Mouse (Mus musculus) embryonic facial prominence, embryonic 12.5 days (tissue): ENCODE measurements at regions not wholly inside any gene's neighbourhood (a gene's known extent, or its start where the extent isn't known, plus 50 kb on each side); places are given as distances from the start of the nearest gene placed in this dataset.

Experiments
- ATAC-seq: fragments of 200-750 bp; cut with Nextera tagmentation; 2 replicates; pipeline ENCODE4 v1.8.0; 2017; ENCODE audit not compliant: insufficient number of reproducible peaks, insufficient read depth, low FRiP score, low TSS enrichment
- H3K27ac ChIP-seq: fragments of 300-500 bp; sonication (generic); 2 replicates; pipeline ENCODE4 v1.5.1; 2016; ENCODE audit warnings: mild to moderate bottlenecking
- H3K27me3 ChIP-seq: fragments of 300-500 bp; sonication (generic); 2 replicates; pipeline ENCODE4 v1.6.1; 2016; ENCODE audit warnings: mild to moderate bottlenecking, moderate library complexity
- H3K36me3 ChIP-seq: fragments of 300-500 bp; sonication (generic); 2 replicates; pipeline ENCODE4 v1.6.1; 2016; ENCODE audit warnings: mild to moderate bottlenecking
- H3K4me1 ChIP-seq: fragments of 300-500 bp; sonication (generic); 2 replicates; pipeline ENCODE4 v1.6.1; 2016
- H3K4me2 ChIP-seq: fragments of 300-500 bp; sonication (generic); replicated peaks from 2 replicates; pipeline ENCODE4 v1.6.1; 2016; ENCODE audit warnings: mild to moderate bottlenecking, moderate library complexity
- H3K4me3 ChIP-seq: fragments of 300-500 bp; sonication (generic); 2 replicates; pipeline ENCODE4 v1.5.1; 2016; ENCODE audit warnings: mild to moderate bottlenecking
- H3K9ac ChIP-seq: fragments of 300-500 bp; sonication (generic); 2 replicates; pipeline ENCODE4 v1.6.1; 2016; ENCODE audit warnings: mild to moderate bottlenecking, moderate library complexity
- H3K9me3 ChIP-seq: fragments of 300-500 bp; sonication (generic); 2 replicates; pipeline ENCODE4 v1.6.1; 2016; ENCODE audit warnings: mild to moderate bottlenecking, moderate library complexity
- WGBS: fragments of 180-500 bp; shearing (Covaris S2); methylation state at CpG from one replicate; pipeline ENCODE4 v1.1.7; 2016; 5-methylcytosine and 5-hydroxymethylcytosine counted together

DNA sequence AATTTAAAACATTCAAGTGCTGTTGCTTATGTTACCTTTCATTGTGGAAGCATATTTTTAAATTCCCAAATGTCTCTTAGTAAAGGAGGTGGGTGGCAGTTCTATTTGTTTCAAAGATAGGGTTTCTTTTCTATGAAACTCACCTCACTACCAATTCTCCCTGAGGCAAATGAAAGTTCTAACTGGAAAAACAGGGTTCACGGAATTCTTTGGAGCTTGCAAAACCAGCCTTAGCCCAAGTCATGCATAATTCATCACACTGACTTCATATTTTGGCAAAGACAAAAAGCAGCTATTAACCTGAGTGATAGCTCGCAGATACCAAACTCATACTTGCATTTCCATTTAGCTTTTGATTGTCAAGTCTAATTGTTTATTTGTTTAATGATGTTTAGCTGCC, 73.8 kb downstream of the Dio2 start:
- Histone ChIP-seq H3K9ac (no peak overlapping the region), H3K9me3 (no peaks in the 10 kb centered on the region), H3K27ac (no peak overlapping the region), H3K4me1 (no peaks in the 10 kb centered on the region), H3K4me2 (no peak overlapping the region), H3K27me3 (no peaks in the 10 kb centered on the region), H3K4me3 (no peak overlapping the region), H3K36me3 (no peaks in the 10 kb centered on the region)
- no peak for ATAC-seq
- WGBS, result 42% methylated on average over 2 of the region's 2 CpGs

DNA sequence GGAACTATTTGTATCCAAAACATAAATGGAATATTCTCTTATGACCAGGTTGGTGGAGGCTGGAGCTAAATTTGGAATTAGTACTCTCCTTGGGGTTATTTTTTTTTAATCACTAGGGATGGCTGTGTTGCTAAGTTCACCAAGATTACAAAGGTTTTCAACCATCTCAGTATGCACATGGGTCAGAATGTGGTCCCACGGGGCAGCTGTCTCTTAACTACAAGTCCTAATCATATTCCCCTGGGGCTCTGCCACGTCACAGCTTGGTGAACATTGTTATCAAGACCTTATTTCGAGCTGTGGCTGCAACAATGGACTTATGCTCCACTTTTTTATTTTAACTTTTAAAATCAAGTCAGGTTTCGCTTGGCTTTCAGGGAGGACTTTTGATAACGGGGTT, 92.8 kb downstream of the Dio2 start:
- no peak overlapping the region for H3K4me2 ChIP-seq
- H3K4me3 ChIP-seq, result no peak overlapping the region
- H3K9me3 ChIP-seq, result no peaks in the 10 kb centered on the region
- no peak overlapping the region for H3K27ac ChIP-seq
- H3K4me1 ChIP-seq, result no peaks in the 10 kb centered on the region
- H3K27me3 ChIP-seq, result no peaks in the 10 kb centered on the region
- WGBS, result 65% methylated on average over 5 of the region's 5 CpGs
- no peaks in the 10 kb centered on the region for H3K36me3 ChIP-seq
- no peak overlapping the region for H3K9ac ChIP-seq
- no peak for ATAC-seq

DNA sequence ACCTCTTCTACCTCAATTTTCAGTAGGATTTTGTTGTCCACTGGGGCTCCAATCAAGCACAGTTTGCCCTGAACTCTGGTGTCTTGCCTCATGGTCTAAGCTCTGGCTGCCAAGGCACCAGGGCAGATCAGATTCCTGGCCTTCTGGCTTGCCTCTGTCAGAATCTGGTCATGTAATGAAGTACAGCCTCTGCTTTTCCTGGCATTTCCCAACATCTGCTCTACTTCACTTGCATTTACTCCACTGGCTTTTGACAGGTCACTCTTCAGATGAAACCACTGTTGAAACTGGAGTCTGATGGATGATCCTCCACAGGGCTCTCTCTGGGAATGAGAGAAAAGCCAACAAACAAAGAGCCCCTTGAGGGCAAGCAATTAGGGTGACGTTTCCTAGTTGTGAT, 94.3 kb downstream of the Dio2 start:
- peak; percentile 15; the same call in 1 of the 2 replicates for ATAC-seq
- 6% methylated on average over 1 of the region's 1 CpGs for WGBS
- H3K4me2 ChIP-seq, result no peak overlapping the region
- no peaks in the 10 kb centered on the region for H3K27me3 ChIP-seq
- H3K4me1 ChIP-seq, result no peaks in the 10 kb centered on the region
- H3K4me3 ChIP-seq, result no peak overlapping the region
- no peaks in the 10 kb centered on the region for H3K9me3 ChIP-seq
- H3K27ac ChIP-seq, result no peak overlapping the region
- H3K9ac ChIP-seq, result no peak overlapping the region
- no peaks in the 10 kb centered on the region for H3K36me3 ChIP-seq

DNA sequence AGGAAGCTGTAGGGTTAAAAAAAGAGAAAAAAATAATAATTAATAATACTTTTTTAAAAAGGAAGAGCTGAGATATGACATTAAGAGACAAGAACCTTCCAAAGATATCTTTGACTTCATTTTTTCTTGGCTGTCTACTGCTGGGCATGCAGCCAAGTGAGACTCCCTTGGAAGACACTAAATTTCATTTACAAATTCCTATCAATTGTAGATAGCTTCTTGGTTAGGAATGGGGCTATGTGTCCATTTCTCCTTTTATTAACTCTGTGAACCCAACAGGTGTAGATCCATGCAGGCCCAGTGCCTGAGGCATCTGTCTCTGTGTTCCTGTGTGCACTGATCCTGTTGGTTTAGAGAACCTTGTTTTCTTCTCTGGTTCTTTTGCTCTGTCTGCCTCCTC, 113.4 kb downstream of the Dio2 start:
- H3K27me3 ChIP-seq, result no peaks in the 10 kb centered on the region
- H3K4me1 ChIP-seq, result no peaks in the 10 kb centered on the region
- H3K36me3 ChIP-seq, result no peaks in the 10 kb centered on the region
- H3K9me3 ChIP-seq, result no peaks in the 10 kb centered on the region
- no peak overlapping the region for H3K4me3 ChIP-seq
- H3K9ac ChIP-seq, result no peak overlapping the region
- no peak overlapping the region for H3K27ac ChIP-seq
- no peak for ATAC-seq
- H3K4me2 ChIP-seq, result no peak overlapping the region

DNA sequence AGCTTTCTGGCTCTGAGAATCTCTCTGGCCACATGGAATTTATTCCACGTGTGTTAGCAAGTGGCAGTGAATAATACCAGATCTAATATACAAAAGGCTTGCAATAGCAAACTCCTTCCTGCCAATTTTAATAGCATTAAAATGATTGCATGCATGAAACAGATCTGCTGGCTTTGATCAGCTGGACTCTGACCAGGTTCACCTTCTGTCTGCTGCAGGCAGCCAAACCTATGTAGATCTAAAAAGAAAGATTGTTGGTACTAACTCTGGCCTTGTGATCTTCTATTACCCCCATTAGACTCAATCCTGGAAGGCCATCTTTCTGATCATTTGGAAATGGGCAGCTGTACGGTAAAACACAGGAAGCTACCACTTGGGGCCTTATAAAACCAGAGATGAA, 114.8 kb downstream of the Dio2 start:
- no peak overlapping the region for H3K9ac ChIP-seq
- no peaks in the 10 kb centered on the region for H3K9me3 ChIP-seq
- 41% methylated on average over 2 of the region's 2 CpGs for WGBS
- no peaks in the 10 kb centered on the region for H3K27me3 ChIP-seq
- no peaks in the 10 kb centered on the region for H3K36me3 ChIP-seq
- no peak overlapping the region for H3K4me3 ChIP-seq
- ATAC-seq, result no peak
- H3K27ac ChIP-seq, result no peak overlapping the region
- H3K4me2 ChIP-seq, result no peak overlapping the region
- no peaks in the 10 kb centered on the region for H3K4me1 ChIP-seq

DNA sequence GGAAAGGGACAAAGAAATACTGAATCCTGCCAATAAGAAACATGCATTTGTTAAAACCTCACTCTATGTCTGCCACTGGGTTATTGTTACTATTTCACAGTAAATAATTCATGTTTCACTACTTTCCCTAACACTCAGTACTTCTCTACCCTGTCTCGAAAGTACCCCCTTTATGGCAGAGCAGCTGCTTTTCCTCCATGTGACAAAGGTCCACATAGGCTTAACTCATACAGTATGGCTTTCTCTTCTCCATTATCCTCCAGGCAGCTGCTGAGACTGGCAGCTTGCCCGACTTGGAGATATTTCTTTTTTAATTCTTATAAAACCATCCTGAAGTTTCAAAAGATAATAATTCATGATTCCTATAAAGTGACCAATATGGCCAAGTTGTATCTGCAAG, 129.4 kb downstream of the Dio2 start:
- Histone ChIP-seq H3K9me3 (no peaks in the 10 kb centered on the region), H3K4me1 (no peaks in the 10 kb centered on the region), H3K4me3 (no peak overlapping the region), H3K27ac (no peak overlapping the region), H3K27me3 (no peaks in the 10 kb centered on the region), H3K4me2 (no peak overlapping the region), H3K36me3 (no peaks in the 10 kb centered on the region), H3K9ac (no peak overlapping the region)
- 85% methylated on average over 2 of the region's 2 CpGs for WGBS
- no peak for ATAC-seq

DNA sequence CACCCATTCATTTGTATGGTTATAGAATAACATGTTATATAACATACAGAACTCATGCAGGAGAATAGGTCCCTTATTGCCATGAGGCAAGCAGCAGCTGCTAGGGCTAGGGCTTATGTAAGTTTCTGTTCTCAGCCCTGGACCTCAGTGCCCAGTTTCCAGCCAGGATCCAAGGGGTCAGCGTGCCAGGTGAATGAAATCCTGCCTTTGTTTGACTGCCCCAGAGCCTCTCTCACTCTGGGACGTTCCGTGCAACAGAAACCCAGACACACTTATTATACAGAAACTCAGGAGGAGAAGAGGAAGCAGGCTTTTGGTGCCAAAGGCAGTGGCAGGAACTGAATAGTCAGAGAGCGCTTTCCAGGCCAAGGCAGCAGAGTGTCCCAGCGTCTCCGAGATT, 130.3 kb downstream of the Dio2 start:
- ATAC-seq, result no peak
- Histone ChIP-seq H3K4me3 (no peak overlapping the region), H3K4me1 (no peaks in the 10 kb centered on the region), H3K9me3 (no peaks in the 10 kb centered on the region), H3K27me3 (no peaks in the 10 kb centered on the region), H3K9ac (no peak overlapping the region), H3K4me2 (no peak overlapping the region), H3K27ac (no peak overlapping the region), H3K36me3 (no peaks in the 10 kb centered on the region)
- 74% methylated on average over 6 of the region's 6 CpGs for WGBS

DNA sequence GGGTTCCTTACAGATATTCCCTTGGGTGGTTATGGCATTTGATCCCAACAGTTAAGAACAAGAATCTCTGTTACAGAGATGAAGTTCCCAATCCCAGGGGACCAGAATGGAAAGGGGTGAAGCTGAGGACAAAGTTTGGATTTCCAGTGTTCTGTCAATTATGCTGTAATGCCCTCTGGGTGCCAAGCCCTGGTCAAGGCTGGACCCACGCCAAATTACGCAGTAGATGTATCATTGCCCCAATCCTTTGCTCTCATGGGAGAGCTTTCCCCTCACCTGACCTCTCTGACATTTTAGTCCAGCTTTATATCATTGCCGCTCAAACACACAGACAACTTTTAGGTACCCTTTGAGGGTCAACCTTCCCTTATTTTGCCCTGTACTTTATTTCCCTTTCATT, 158.2 kb downstream of the Dio2 start:
- no peak overlapping the region for H3K4me2 ChIP-seq
- WGBS, result 71% methylated on average over 3 of the region's 3 CpGs
- H3K9me3 ChIP-seq, result no peaks in the 10 kb centered on the region
- H3K36me3 ChIP-seq, result no peaks in the 10 kb centered on the region
- ATAC-seq, result no peak
- no peak overlapping the region for H3K4me3 ChIP-seq
- H3K9ac ChIP-seq, result no peak overlapping the region
- no peak overlapping the region for H3K27ac ChIP-seq
- H3K4me1 ChIP-seq, result no peaks in the 10 kb centered on the region
- no peaks in the 10 kb centered on the region for H3K27me3 ChIP-seq

DNA sequence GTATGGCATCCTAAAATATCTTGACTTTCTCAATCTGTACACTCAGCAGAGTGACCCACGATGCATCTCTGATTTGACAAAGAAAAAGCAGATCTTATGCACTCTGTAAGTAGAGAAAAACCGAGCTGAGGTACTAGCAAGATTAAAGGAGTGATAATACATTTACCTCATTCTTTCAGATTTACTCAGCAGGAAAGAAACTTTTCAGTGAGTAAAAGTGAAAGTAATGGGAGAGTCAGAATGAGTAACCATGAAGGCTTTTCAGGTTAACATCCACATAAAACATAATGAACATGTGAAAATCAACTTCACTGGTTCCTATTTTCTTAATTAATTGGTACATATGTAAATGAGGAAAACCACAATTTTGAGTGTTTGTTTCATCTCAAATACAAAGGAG, 162.1 kb downstream of the Dio2 start:
- Histone ChIP-seq H3K4me1 (no peaks in the 10 kb centered on the region), H3K4me2 (no peak overlapping the region), H3K9me3 (no peaks in the 10 kb centered on the region), H3K36me3 (no peaks in the 10 kb centered on the region), H3K27me3 (no peaks in the 10 kb centered on the region), H3K9ac (no peak overlapping the region), H3K4me3 (no peak overlapping the region), H3K27ac (no peak overlapping the region)
- WGBS, result 64% methylated on average over 2 of the region's 2 CpGs
- ATAC-seq, result no peak

DNA sequence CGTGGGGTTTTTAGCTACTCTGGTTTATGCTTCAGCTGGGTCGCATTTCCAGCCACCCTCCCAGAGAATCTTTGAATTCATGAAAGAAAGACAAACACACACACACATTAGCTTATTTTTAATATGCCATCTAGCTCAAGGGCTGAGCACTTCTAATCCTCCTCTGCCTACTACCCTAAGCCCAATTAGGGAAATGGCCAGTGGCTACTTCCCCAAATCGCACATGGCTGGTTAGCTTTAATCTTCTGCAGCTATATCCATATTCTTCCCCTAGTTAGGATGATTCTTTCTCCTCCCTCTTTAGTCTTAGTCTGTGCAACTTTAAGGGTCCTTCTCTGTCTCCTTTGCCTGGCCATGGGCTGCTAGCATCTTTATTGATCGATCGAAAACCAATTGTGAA, 166.3 kb downstream of the Dio2 start:
- WGBS, result 80% methylated on average over 5 of the region's 5 CpGs
- no peaks in the 10 kb centered on the region for H3K36me3 ChIP-seq
- no peaks in the 10 kb centered on the region for H3K9me3 ChIP-seq
- no peak overlapping the region for H3K4me3 ChIP-seq
- H3K27me3 ChIP-seq, result no peaks in the 10 kb centered on the region
- no peak overlapping the region for H3K4me2 ChIP-seq
- ATAC-seq, result no peak
- H3K27ac ChIP-seq, result no peak overlapping the region
- H3K9ac ChIP-seq, result no peak overlapping the region
- no peaks in the 10 kb centered on the region for H3K4me1 ChIP-seq

DNA sequence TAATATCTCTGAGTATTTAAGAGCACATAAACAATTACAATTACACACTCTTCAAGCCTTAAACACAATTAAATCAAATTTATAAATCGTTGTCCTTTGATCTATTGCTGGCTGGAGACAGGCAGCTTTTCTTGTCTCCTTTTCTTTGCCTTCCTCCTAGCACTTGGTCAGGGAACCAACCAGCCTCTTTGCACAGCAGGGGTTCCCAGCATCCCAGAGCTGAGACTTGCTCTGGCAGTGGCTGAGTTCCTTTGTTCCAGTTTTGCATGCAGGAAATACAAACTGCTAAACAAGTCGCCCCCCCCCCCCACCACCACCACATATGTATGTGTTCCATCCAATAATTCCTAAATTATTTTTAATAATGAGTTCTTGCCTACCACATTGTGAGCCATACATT, 166.7 kb downstream of the Dio2 start:
- Histone ChIP-seq H3K27ac (no peak overlapping the region), H3K4me1 (no peaks in the 10 kb centered on the region), H3K4me3 (no peak overlapping the region), H3K27me3 (no peaks in the 10 kb centered on the region), H3K9me3 (no peaks in the 10 kb centered on the region), H3K36me3 (no peaks in the 10 kb centered on the region), H3K9ac (no peak overlapping the region), H3K4me2 (no peak overlapping the region)
- 17% methylated on average over 2 of the region's 2 CpGs for WGBS
- no peak for ATAC-seq

DNA sequence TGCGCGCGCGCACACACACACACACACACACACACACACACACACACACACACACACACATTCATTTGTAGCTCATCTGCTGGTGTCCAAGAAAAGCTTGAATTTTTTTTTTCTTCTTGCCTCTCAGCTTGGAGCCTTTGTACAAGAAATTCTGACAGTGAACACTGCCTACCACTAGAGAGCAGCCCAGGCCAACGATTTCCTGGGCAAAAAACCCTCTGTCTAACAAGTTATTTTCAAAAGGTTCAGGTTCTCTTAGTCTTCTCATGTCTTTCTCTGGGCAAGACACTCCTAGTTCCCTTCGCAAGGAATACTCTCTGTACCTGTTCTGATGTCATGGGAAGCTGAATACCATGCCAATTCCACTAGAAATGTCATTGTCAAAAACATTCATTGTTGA, 171.9 kb downstream of the Dio2 start:
- no peaks in the 10 kb centered on the region for H3K27me3 ChIP-seq
- no peaks in the 10 kb centered on the region for H3K36me3 ChIP-seq
- ATAC-seq, result no peak
- H3K9me3 ChIP-seq, result no peaks in the 10 kb centered on the region
- H3K27ac ChIP-seq, result no peak overlapping the region
- no peak overlapping the region for H3K9ac ChIP-seq
- H3K4me2 ChIP-seq, result no peak overlapping the region
- 82% methylated on average over 6 of the region's 6 CpGs for WGBS
- no peaks in the 10 kb centered on the region for H3K4me1 ChIP-seq
- H3K4me3 ChIP-seq, result no peak overlapping the region

DNA sequence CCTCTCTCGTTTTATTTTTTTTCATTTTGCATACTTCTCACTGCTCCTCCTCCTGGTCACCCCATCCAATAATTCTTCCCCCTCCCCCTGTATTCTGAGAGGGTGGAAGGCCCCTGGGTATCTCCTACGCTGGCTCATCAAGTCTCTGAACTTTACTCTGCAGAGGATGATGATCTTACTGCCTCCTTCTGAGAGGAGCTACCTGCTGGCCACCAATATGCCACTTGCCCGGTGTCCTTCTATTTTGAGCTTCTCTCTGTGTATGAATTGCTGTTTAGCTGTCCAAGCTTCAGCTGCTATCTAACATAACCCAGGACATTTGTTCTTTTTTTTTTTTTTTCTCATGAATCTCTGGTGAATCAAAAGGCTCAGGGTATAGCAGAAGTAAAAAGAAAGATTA, 173.2 kb downstream of the Dio2 start:
- no peaks in the 10 kb centered on the region for H3K36me3 ChIP-seq
- ATAC-seq, result no peak
- no peak overlapping the region for H3K4me3 ChIP-seq
- H3K9me3 ChIP-seq, result no peaks in the 10 kb centered on the region
- H3K27me3 ChIP-seq, result no peaks in the 10 kb centered on the region
- H3K27ac ChIP-seq, result no peak overlapping the region
- no peaks in the 10 kb centered on the region for H3K4me1 ChIP-seq
- WGBS, result 84% methylated on average over 3 of the region's 3 CpGs
- H3K9ac ChIP-seq, result no peak overlapping the region
- H3K4me2 ChIP-seq, result no peak overlapping the region
